Mouse (Mus musculus): ENCODE measurements around the gene Glo1.

GRCm38 (mm10) chr17:30675021-30675740 lies 48.5 kb upstream of the Glo1 start:
- TF ChIP-seq POLR2A (IDR thresholded peaks at IDR 0.05; ENCODE audit: borderline replicate concordance, control insufficient read depth, low read depth, low read length) (no peak), CTCF (IDR thresholded peaks at IDR 0.05; ENCODE audit: control insufficient read depth, insufficient read depth, low read length) (no peak)

Data from bone marrow, adult 2 months (tissue).